Mouse (Mus musculus) heart, postnatal 14 days (tissue): ENCODE results near the gene Ankrd65. TPM values are rescaled to one million over a fixed set of nuclear protein-coding genes. Genes with fewer than 3 reads are reported as not detected.

Experiments used
- DNase-seq, 2 experiments: peaks; one replicate each; pipeline ENCODE4 v3.0.0; 2021 to 2022
- intact Hi-C: fragments of 180-260 bp; cut with DNase I; formaldehyde crosslinking; loops from one replicate; pipeline ENCODE4 v1.15.1; 2025
- total RNA-seq, 2 experiments: library from RNA; stranded (reverse); gene quantifications; 2 replicates each; pipeline ENCODE4 v1.2.3; 2021

Ankrd65 gene
- total RNA-seq, 2 experiments from 2014 or later: not detected

- intact Hi-C loops: loop anchor here (5.0 kb wide), 1 partner anchor 36 kb away; no protein-coding TSS in a partner anchor
- peak; percentile 97 to 99 for DNase-seq
Observed at GRCm38 (mm10) chr4:155803340-155804041, 13.3 kb downstream of the Ankrd65 start.

GRCm38 (mm10) chr4:155807841-155808240 lies 17.6 kb downstream of the Ankrd65 start:
- no peak for DNase-seq
- intact Hi-C loops: no loop called here

- intact Hi-C loops: no loop called here
- peak; percentile 91 to 93 for DNase-seq
Observed at GRCm38 (mm10) chr4:155811929-155812664, 21.9 kb downstream of the Ankrd65 start, which contains the start of gene Ccnl2. Gene Ccnl2, plus strand, starts transcription at chr4:155812489.

GRCm38 (mm10) chr4:155812665-155813181 lies 22.5 kb downstream of the Ankrd65 start:
- peak in 1 of 2 experiments; percentile 44 for DNase-seq
- intact Hi-C loops: no loop called here

DNA sequence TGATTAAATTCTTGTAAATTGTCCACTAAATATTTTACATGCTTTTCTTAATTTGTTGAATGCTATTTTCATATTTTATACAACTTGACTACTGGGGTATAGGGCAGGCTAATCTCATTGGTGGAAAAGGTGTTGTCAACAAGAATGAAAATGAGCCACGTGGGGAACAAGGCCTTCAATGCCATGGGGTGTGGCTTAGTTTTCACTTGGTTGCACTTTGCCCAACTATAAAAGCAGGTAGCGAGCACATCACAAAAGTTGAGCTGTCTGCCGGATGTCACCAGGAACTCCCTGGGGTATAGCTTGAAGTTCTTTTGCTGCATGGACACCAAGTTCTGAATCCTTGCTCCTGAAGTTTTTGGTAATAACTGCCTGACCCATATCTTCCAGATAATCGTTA lies 27.3 kb downstream of the Ankrd65 start:
- DNase-seq: no peak
- intact Hi-C loops: no loop called here

GRCm38 (mm10) chr4:155821025-155821424 lies 30.8 kb downstream of the Ankrd65 start:
- intact Hi-C loops: no loop called here
- DNase-seq: peak; percentile 23 to 49

GRCm38 (mm10) chr4:155823443-155823842 lies 33.2 kb downstream of the Ankrd65 start:
- intact Hi-C loops: no loop called here
- no peak for DNase-seq

- intact Hi-C loops: no loop called here
- no peak for DNase-seq
Observed at GRCm38 (mm10) chr4:155829866-155830265, 39.6 kb downstream of the Ankrd65 start.

GRCm38 (mm10) chr4:155830596-155830995 lies 40.4 kb downstream of the Ankrd65 start:
- intact Hi-C loops: no loop called here
- no peak for DNase-seq

GRCm38 (mm10) chr4:155831205-155831766 lies 41.0 kb downstream of the Ankrd65 start, which contains the start of gene Aurkaip1:
Gene Aurkaip1, plus strand, starts transcription at chr4:155831272.
- intact Hi-C loops: no loop called here
- peak; percentile 95 to 97 for DNase-seq

DNA sequence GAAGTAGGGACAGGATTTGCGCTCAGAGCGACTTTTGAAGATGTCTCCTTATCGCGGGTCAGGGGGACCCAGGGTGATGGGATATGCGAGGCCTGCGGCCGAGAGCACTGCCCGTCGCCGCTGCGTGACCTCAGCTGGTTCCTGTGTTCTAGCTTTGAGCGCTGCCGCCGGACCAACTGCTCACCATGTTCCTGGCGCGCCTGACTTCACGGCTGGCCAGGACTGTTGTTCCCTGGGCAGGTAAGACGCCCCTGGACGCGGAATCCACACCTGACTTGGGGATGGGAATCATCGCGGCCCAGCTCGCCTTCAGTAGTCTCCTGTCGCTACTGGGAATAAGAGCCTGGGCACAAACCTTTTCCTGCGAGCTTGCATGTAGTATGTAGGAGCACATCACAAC lies 41.6 kb downstream of the Ankrd65 start:
- peak in 1 of 2 experiments; percentile 38 for DNase-seq
- intact Hi-C loops: loop anchor here (1.0 kb wide), 1 partner anchor 15 kb away; the partner anchor contains the start of gene Dvl1

GRCm38 (mm10) chr4:155832321-155832720 lies 42.1 kb downstream of the Ankrd65 start:
- intact Hi-C loops: loop anchor here (1.0 kb wide), 1 partner anchor 15 kb away; the partner anchor contains the start of gene Dvl1
- no peak for DNase-seq

DNA sequence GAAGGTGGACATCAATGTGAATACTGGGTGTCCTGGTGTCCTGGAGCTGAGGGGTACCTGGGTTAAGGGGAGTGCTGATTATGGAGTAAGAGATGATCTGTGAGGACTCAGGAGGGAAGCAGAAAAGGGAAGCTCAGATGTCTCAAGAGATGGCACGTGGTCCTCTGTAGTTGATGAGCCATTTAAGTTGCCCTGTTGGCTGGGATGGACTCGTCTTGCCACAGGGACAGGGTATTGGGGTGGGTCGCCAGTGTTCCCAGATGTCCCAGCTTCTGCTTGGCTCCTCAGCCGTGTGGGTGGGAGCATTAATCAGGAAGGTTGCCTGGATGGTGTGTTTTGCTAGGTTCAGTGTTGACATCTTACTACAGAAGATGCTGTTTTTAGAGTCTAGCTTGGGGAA lies 43.0 kb downstream of the Ankrd65 start:
- no peak for DNase-seq
- intact Hi-C loops: no loop called here

DNA sequence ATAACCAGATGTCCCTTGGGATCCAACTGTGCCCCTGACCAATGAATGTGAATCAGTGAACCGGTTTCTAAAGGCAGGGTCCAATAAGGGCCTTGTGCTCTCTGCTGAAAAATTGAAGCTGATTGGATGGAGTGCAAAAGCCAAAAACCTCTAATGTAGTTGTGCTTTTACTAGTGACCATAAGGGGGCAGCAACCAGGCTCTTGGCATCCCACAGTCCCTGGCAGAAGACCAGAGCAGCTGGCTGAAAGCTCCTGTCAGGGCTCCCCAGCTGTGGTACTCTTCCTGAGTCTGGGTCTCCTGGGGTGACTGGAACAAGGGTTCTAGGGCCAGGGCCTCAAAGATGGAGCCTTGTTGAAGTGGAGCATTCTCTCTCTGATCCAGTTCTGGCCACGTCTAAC lies 43.6 kb downstream of the Ankrd65 start:
- DNase-seq: peak; percentile 87 to 93
- intact Hi-C loops: no loop called here

DNA sequence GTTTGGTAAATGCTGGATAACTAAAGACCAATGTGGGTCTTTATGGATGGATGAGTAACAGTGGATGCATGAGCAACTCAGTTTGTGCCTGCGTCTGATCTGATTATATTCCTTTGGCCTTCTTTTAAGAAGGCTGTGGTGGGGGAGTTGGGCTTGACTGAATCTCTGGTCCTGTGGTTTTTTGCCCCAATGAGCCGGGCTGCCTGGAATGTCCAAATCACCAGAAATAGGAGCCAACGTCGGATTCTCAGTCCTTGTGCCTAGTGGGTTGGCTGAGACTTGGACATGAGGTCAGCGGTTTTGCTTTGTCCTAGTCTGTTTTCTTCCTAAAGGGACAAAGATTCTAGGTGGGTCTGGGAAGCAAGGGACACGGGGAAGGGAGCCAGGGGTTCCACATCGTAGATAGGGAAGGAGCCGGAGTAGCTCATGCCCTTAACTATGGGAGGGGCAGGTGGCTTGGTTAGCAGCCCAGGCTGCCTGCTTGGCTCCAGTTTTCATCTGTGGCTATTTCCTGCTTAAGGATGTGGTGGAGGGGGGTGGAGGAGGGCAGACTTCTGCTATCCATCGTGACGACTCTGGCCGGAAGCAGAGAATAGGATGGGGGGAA lies 47.3 kb downstream of the Ankrd65 start:
- intact Hi-C loops: no loop called here
- peak; percentile 63 to 69 for DNase-seq

DNA sequence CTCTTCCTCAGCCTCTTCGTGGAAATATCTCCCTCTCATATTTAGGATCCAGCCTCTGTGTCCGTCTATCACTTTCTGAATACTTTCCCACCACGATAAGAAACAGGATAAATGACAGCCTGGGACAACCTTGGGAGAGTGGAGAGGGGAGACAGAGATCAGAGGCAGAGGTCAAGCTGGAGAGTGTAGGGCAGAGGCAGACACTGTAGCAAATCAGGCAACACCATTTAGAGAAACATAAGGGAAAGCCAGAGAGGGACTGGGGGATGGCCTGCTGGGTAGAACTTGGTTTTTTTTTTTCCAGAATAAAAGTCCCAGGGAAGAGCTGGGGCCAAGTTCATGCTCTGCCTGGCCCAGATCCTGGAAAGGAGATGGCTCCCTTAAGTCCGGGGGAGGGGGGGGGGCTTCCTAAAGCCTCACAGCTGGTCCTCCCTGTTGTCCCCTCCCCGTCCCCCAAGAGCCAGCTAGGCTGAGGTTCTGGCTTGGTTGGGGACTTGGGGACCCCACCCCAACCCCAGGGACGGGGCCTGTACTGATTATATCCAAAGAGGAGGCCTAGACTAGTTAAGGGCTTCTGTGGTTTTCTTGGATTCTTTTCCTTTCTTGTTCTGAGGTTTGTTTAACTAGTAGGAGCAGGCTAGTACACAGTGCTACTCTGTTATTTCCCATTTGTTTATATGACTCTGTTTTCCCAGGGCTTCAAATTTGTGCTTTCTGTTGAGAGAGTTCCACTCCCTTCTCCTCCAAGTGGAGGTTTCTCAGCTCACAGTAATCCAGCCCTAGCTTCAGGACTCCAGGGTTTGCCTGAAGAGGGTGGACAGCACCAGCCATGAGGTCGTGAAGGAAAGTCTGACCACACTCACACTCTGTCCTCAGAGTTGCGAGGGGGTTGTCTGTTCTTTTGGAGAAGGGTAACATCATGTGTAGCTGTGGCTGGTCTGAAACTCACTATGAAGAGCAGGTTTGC lies 48.2 kb downstream of the Ankrd65 start:
- intact Hi-C loops: no loop called here
- peak; percentile 65 for DNase-seq

DNA sequence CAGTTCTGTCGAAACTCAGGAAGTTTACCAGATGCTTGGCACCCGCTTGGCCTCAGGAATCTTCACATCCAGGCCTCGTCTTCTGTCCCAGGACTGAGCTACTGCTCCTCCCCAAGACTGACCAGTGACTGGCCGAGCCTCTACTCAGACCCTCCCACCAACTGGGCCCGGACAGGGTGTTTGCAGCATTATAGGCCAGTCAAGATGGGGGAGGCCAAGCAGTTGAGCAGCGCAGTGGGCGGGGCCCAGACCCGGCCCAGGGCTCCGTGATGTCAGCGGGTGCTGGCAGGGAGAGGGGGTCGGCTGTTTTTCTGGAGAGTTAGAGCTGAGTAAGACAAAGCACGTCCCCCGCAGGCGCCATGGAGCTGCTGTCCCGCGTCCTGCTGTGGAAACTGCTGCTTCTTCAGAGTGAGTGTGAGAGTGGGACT lies 49.3 kb downstream of the Ankrd65 start, which contains the start of gene Mxra8:
Gene Mxra8, plus strand, starts transcription at position 198 of the 428 bp plus-strand sequence.
- intact Hi-C loops: no loop called here
- DNase-seq: peak; percentile 89 to 91

- intact Hi-C loops: no loop called here
- peak in 1 of 2 experiments; percentile 21 for DNase-seq
Observed at GRCm38 (mm10) chr4:155840076-155841002, 50.1 kb downstream of the Ankrd65 start.
